Mouse (Mus musculus) cortical plate, adult 2 months (tissue): ENCODE data around the gene Deaf1.

Experiments used
- CTCF ChIP-seq: fragments of 200-500 bp; IDR thresholded peaks from 2 replicates; pipeline ENCODE4 v1.5.1; 2011; ENCODE audit warnings: mild to moderate bottlenecking, control low read depth, low read length; ENCODE audit not compliant: insufficient read depth; ENCODE audit errors: extremely low read depth
- POLR2A ChIP-seq: fragments of 200-500 bp; IDR thresholded peaks from 2 replicates; pipeline ENCODE4 v1.6.1; 2011; ENCODE audit warnings: mild to moderate bottlenecking, low read length, control low read depth; ENCODE audit not compliant: insufficient read depth; ENCODE audit errors: extremely low read depth

GRCm38 (mm10) chr7:141338576-141339131 is 11.2 kb upstream of the Deaf1 start, which contains the start of gene Eps8l2:
- TF ChIP-seq CTCF: no peak
- TF ChIP-seq POLR2A: no peak
